Mouse (Mus musculus) C2C12 (cell line): Measurements from ENCODE around the gene Rabif. TPM values are rescaled to one million over a fixed set of nuclear protein-coding genes. Genes with fewer than 3 reads are reported as not detected.

Experiments
- H3K27me3 ChIP-seq: one replicate; pipeline ENCODE4 v1.6.1; 2011; ENCODE audit not compliant: control insufficient read depth, insufficient read depth, insufficient read length
- H3K36me3 ChIP-seq: one replicate; pipeline ENCODE4 v1.6.1; 2011; ENCODE audit not compliant: control insufficient read depth, insufficient read depth
- H3K4me3 ChIP-seq: one replicate; pipeline ENCODE4 v1.5.1; 2011; ENCODE audit warnings: mild to moderate bottlenecking, control low read depth; ENCODE audit not compliant: poor library complexity, insufficient read depth, severe bottlenecking
- H3K79me2 ChIP-seq: one replicate; pipeline ENCODE4 v1.6.1; 2011; ENCODE audit not compliant: control insufficient read depth, insufficient read depth
- H3K79me3 ChIP-seq: one replicate; pipeline ENCODE4 v1.6.1; 2011; ENCODE audit warnings: low read depth, control low read depth
- H3ac ChIP-seq: one replicate; pipeline ENCODE3; 2011; ENCODE audit warnings: low read depth; ENCODE audit not compliant: control insufficient read depth, insufficient read length
- CEBPB ChIP-seq: IDR thresholded peaks from one replicate; pipeline ENCODE4 v1.6.1; 2011; ENCODE audit warnings: low read depth, mild to moderate bottlenecking, control low read depth, moderate library complexity
- CTCF ChIP-seq: IDR thresholded peaks from one replicate; pipeline ENCODE4 v1.5.1; 2011; ENCODE audit not compliant: control insufficient read depth, insufficient read depth, insufficient read length
- FOSL1 ChIP-seq: IDR thresholded peaks from one replicate; pipeline ENCODE4 v1.8.0; 2011; ENCODE audit warnings: mild to moderate bottlenecking, low read length; ENCODE audit not compliant: poor library complexity, insufficient read depth, severe bottlenecking
- MAX ChIP-seq: IDR thresholded peaks from one replicate; pipeline ENCODE4 v1.6.1; 2011; ENCODE audit warnings: mild to moderate bottlenecking, control low read depth
- MYOD1 ChIP-seq: IDR thresholded peaks from one replicate; pipeline ENCODE4 v1.6.1; 2011; ENCODE audit warnings: low read depth; ENCODE audit not compliant: control insufficient read depth, insufficient read length
- MYOG ChIP-seq: IDR thresholded peaks from one replicate; pipeline ENCODE4 v1.6.1; 2011; ENCODE audit not compliant: control insufficient read depth, insufficient read length; ENCODE audit errors: extremely low read depth
- USF1 ChIP-seq: IDR thresholded peaks from one replicate; pipeline ENCODE4 v1.6.1; 2011; ENCODE audit warnings: low read depth, mild to moderate bottlenecking, control low read depth, moderate library complexity
- polyA plus RNA-seq: library from polyadenylated mRNA; unstranded; fragments of >200 nt; fragmentation: generic; extraction: Trizol; gene quantifications from one replicate; pipeline ENCODE4 v1.2.1, GENCODE M21; 2012; ENCODE audit warnings: missing spikeins

Rabif gene
- polyA plus RNA-seq, 1 experiment, result 15.6 TPM

- peaks cover 2% of the 10 kb centered on the region for H3K79me3 ChIP-seq
- peaks cover under 1% of the 10 kb centered on the region for H3K36me3 ChIP-seq
- TF ChIP-seq CEBPB, result no peak
- no peak for TF ChIP-seq MYOG
- no peak for TF ChIP-seq CTCF
- no peak for TF ChIP-seq MYOD1
- no peak for TF ChIP-seq MAX
- no peak for TF ChIP-seq FOSL1
- TF ChIP-seq USF1, result no peak
- peaks cover 11% of the 10 kb centered on the region for H3K79me2 ChIP-seq
- H3K27me3 ChIP-seq, result no peaks in the 10 kb centered on the region
- H3ac ChIP-seq, result peak overlapping the region; percentile 100
- peak overlapping the region; percentile 72 for H3K4me3 ChIP-seq
These were observed 38.4 kb upstream of the Rabif start for GRCm38 (mm10) chr1:134456060-134456459.

GRCm38 (mm10) chr1:134458139-134458727 is 36.2 kb upstream of the Rabif start:
- TF ChIP-seq CTCF, result no peak
- TF ChIP-seq MAX, result no peak
- no peak for TF ChIP-seq MYOG
- TF ChIP-seq FOSL1, result no peak
- no peak for TF ChIP-seq MYOD1
- Histone ChIP-seq H3K27me3 (no peaks in the 10 kb centered on the region), H3K36me3 (peaks cover 4% of the 10 kb centered on the region), H3K79me3 (peaks cover 2% of the 10 kb centered on the region), H3K4me3 (no peak overlapping the region), H3K79me2 (peaks cover 11% of the 10 kb centered on the region), H3ac (no peak overlapping the region)

GRCm38 (mm10) chr1:134460294-134461284 is 33.9 kb upstream of the Rabif start:
- Histone ChIP-seq H3K27me3 (no peaks in the 10 kb centered on the region), H3K4me3 (no peak overlapping the region), H3ac (no peak overlapping the region), H3K36me3 (peaks cover 15% of the 10 kb centered on the region), H3K79me2 (peaks cover 10% of the 10 kb centered on the region), H3K79me3 (peaks cover 2% of the 10 kb centered on the region)
- no peak for TF ChIP-seq MYOG
- TF ChIP-seq FOSL1, result no peak
- TF ChIP-seq MAX, result no peak
- TF ChIP-seq USF1, result no peak
- no peak for TF ChIP-seq MYOD1
- TF ChIP-seq CTCF, result no peak
- TF ChIP-seq CEBPB, result no peak

- no peak overlapping the region for H3K4me3 ChIP-seq
- no peak overlapping the region for H3ac ChIP-seq
- no peaks in the 10 kb centered on the region for H3K27me3 ChIP-seq
- H3K79me3 ChIP-seq, result no peaks in the 10 kb centered on the region
- H3K79me2 ChIP-seq, result no peaks in the 10 kb centered on the region
- H3K36me3 ChIP-seq, result peaks cover 47% of the 10 kb centered on the region
- no peak for TF ChIP-seq FOSL1
- TF ChIP-seq MYOG, result no peak
- no peak for TF ChIP-seq MAX
- no peak for TF ChIP-seq MYOD1
- no peak for TF ChIP-seq CEBPB
- no peak for TF ChIP-seq USF1
- no peak for TF ChIP-seq CTCF
These were observed 9.8 kb upstream of the Rabif start for GRCm38 (mm10) chr1:134484623-134485022.

- Histone ChIP-seq H3ac (no peak overlapping the region), H3K27me3 (no peaks in the 10 kb centered on the region), H3K4me3 (no peak overlapping the region), H3K36me3 (peaks cover 40% of the 10 kb centered on the region), H3K79me2 (peaks cover 16% of the 10 kb centered on the region), H3K79me3 (peaks cover 11% of the 10 kb centered on the region)
- TF ChIP-seq MYOG, result no peak
- TF ChIP-seq MYOD1, result no peak
- no peak for TF ChIP-seq FOSL1
- no peak for TF ChIP-seq USF1
- TF ChIP-seq MAX, result no peak
- TF ChIP-seq CTCF, result no peak
- TF ChIP-seq CEBPB, result no peak
These were observed 3.3 kb upstream of the Rabif start for GRCm38 (mm10) chr1:134490903-134491801.
